Mouse (Mus musculus) liver, postnatal 0 days (tissue): Measurements from ENCODE around the gene Triap1. TPM values are rescaled to one million over a fixed set of nuclear protein-coding genes. Genes with fewer than 3 reads are reported as not detected.
A peak's percentile ranks its signal among the peaks of the same experiment; 100 is the strongest.

Source experiments
- ATAC-seq: fragments of 200-750 bp; cut with Nextera tagmentation; 2 replicates; pipeline ENCODE4 v1.8.0; 2017; ENCODE audit warnings: mild to moderate bottlenecking, moderate library complexity
- DNase-seq: peaks from one replicate; pipeline ENCODE4 v3.0.0-alpha.2; 2016
- H3K27ac ChIP-seq: fragments of 300-500 bp; sonication (generic); 2 replicates; pipeline ENCODE4 v1.5.1; 2014; ENCODE audit warnings: antibody characterized with exemption, moderate library complexity, mild to moderate bottlenecking, low read depth
- H3K27me3 ChIP-seq: fragments of 300-500 bp; sonication (generic); 2 replicates; pipeline ENCODE4 v1.6.1; 2014; ENCODE audit warnings: low read length, control low read depth, mixed read lengths; ENCODE audit not compliant: insufficient read depth
- H3K36me3 ChIP-seq: fragments of 300-500 bp; sonication (generic); replicated peaks from 2 replicates; pipeline ENCODE4 v1.6.1; 2014; ENCODE audit warnings: mild to moderate bottlenecking, control low read depth, low read length, moderate library complexity, mixed read lengths; ENCODE audit not compliant: insufficient read depth
- H3K4me1 ChIP-seq: fragments of 300-500 bp; sonication (generic); 2 replicates; pipeline ENCODE4 v1.6.1; 2014; ENCODE audit warnings: antibody characterized with exemption, mild to moderate bottlenecking, control low read depth; ENCODE audit not compliant: insufficient read depth
- H3K4me2 ChIP-seq: fragments of 300-500 bp; sonication (generic); 2 replicates; pipeline ENCODE4 v1.6.1; 2014; ENCODE audit warnings: low read depth, mild to moderate bottlenecking, low read length, moderate library complexity, mixed read lengths
- H3K4me3 ChIP-seq: fragments of 300-500 bp; sonication (generic); 2 replicates; pipeline ENCODE4 v1.5.1; 2014; ENCODE audit warnings: low read depth, low read length
- H3K9ac ChIP-seq: fragments of 300-500 bp; sonication (generic); replicated peaks from 2 replicates; pipeline ENCODE4 v1.6.1; 2014; ENCODE audit warnings: mild to moderate bottlenecking, moderate library complexity
- H3K9me3 ChIP-seq: fragments of 300-500 bp; sonication (generic); 2 replicates; pipeline ENCODE4 v1.6.1; 2016; ENCODE audit warnings: mild to moderate bottlenecking, control low read depth, low read length, mixed read lengths
- CTCF ChIP-seq: sonication (generic); IDR thresholded peaks from 2 replicates; pipeline ENCODE4 v1.5.1; 2016; ENCODE audit warnings: antibody characterized with exemption, low read depth
- EP300 ChIP-seq: IDR thresholded peaks from 2 replicates; pipeline ENCODE4 v1.6.1; 2016; ENCODE audit warnings: antibody characterized with exemption, low read depth, mild to moderate bottlenecking
- WGBS: fragments of 180-500 bp; shearing (Covaris S2); extraction: QIAGEN DNeasy Blood & Tissue Kit; methylation state at CpG from one replicate; pipeline ENCODE4 v1.1.7; 2014; ENCODE audit not compliant: insufficient replicate concordance; 5-methylcytosine and 5-hydroxymethylcytosine counted together
- polyA plus RNA-seq: library from polyadenylated mRNA; unstranded; fragments of >200 nt; fragmentation: Nextera tagmentation; extraction: Ambion mirVana; gene quantifications from 2 replicates; pipeline ENCODE4 v1.2.1, GENCODE M21; 2015

Triap1 gene
- polyA plus RNA-seq, 1 experiment from 2014 or later, result 24.2 TPM

- no peaks in the 10 kb centered on the region for H3K27me3 ChIP-seq
- 89% methylated on average over 9 of the region's 9 CpGs for WGBS
- H3K27ac ChIP-seq, result no peak overlapping the region
- peaks cover 16% of the 10 kb centered on the region for H3K4me1 ChIP-seq
- no peak for TF ChIP-seq CTCF
- no peak for TF ChIP-seq EP300
- peaks cover 49% of the 10 kb centered on the region for H3K36me3 ChIP-seq
- H3K4me2 ChIP-seq, result no peak overlapping the region
- H3K9me3 ChIP-seq, result no peaks in the 10 kb centered on the region
- ATAC-seq (no peak), DNase-seq (no peak)
- no peak overlapping the region for H3K4me3 ChIP-seq
- no peak overlapping the region for H3K9ac ChIP-seq
Observed at GRCm38 (mm10) chr5:115330955-115331354, 10.1 kb upstream of the Triap1 start.

GRCm38 (mm10) chr5:115333626-115334025, 7.4 kb upstream of the Triap1 start:
- Histone ChIP-seq H3K4me3 (no peak overlapping the region), H3K4me2 (peak overlapping the region; percentile 52), H3K9ac (no peak overlapping the region), H3K9me3 (no peaks in the 10 kb centered on the region), H3K36me3 (peaks cover 54% of the 10 kb centered on the region), H3K4me1 (peaks cover 11% of the 10 kb centered on the region), H3K27ac (peak overlapping the region; percentile 31), H3K27me3 (no peaks in the 10 kb centered on the region)
- WGBS, result 30% methylated on average over 3 of the region's 3 CpGs
- DNase-seq (no peak), ATAC-seq (peak; percentile 88)
- TF ChIP-seq EP300 (peak; percentile 85), CTCF (no peak)

GRCm38 (mm10) chr5:115340007-115340406, 1.0 kb upstream of the Triap1 start:
- Histone ChIP-seq H3K9ac (peak overlapping the region; percentile 93), H3K4me2 (peak overlapping the region; percentile 81), H3K4me1 (peaks cover 18% of the 10 kb centered on the region), H3K36me3 (peaks cover 42% of the 10 kb centered on the region), H3K9me3 (no peaks in the 10 kb centered on the region), H3K27me3 (no peaks in the 10 kb centered on the region), H3K4me3 (peak overlapping the region; percentile 95), H3K27ac (peak overlapping the region; percentile 89; the same call in 1 of the 2 replicates)
- WGBS, result 13% methylated on average over 7 of the region's 7 CpGs
- DNase-seq (no peak), ATAC-seq (no peak)
- TF ChIP-seq CTCF (no peak), EP300 (no peak)

GRCm38 (mm10) chr5:115341314-115342165, 515 bp downstream of the Triap1 start:
- Histone ChIP-seq H3K9me3 (no peaks in the 10 kb centered on the region), H3K27me3 (no peaks in the 10 kb centered on the region), H3K4me3 (peak overlapping the region; percentile 95), H3K4me2 (peak overlapping the region; percentile 81), H3K36me3 (peaks cover 38% of the 10 kb centered on the region), H3K4me1 (peaks cover 18% of the 10 kb centered on the region), H3K27ac (peak overlapping the region; percentile 89), H3K9ac (peak overlapping the region; percentile 93)
- no peak for DNase-seq
- TF ChIP-seq CTCF (no peak), EP300 (no peak)
- 7% methylated on average over 36 of the region's 36 CpGs for WGBS
- peak; percentile 46 for ATAC-seq

GRCm38 (mm10) chr5:115347564-115347963, 6.5 kb downstream of the Triap1 start:
- peak; percentile 49 for ATAC-seq
- Histone ChIP-seq H3K4me3 (peak overlapping the region; percentile 91), H3K27ac (peak overlapping the region; percentile 68; the same call in 1 of the 2 replicates), H3K9me3 (0 out of 2 replicates have a peak, but pooled peaks cover 2% of the 10 kb centered on the region), H3K9ac (peak overlapping the region; percentile 87), H3K27me3 (no peaks in the 10 kb centered on the region), H3K4me1 (peaks cover 16% of the 10 kb centered on the region), H3K4me2 (peak overlapping the region; percentile 89), H3K36me3 (peaks cover 35% of the 10 kb centered on the region)
- DNase-seq, result peak; percentile 90
- TF ChIP-seq EP300 (no peak), CTCF (peak; percentile 97)
- WGBS, result 0% methylated on average over 5 of the region's 5 CpGs

- Histone ChIP-seq H3K4me2 (peak within 1 kb of the TSS; percentile 89), H3K4me1 (peaks cover 16% of the 10 kb centered on the region), H3K9ac (peak within 1 kb of the TSS; percentile 87), H3K27me3 (no peaks in the 10 kb centered on the region), H3K4me3 (peak within 1 kb of the TSS; percentile 91), H3K9me3 (0 out of 2 replicates have a peak, but pooled peaks cover 2% of the 10 kb centered on the region), H3K27ac (peak within 1 kb of the TSS; percentile 76), H3K36me3 (peaks cover 23% of the 10 kb centered on the region)
- WGBS, result under 1% methylated on average over 61 of the region's 74 CpGs
- DNase-seq (peak; percentile 99), ATAC-seq (peak; percentile 93)
- TF ChIP-seq CTCF (peak; percentile 39), EP300 (no peak)
Observed at GRCm38 (mm10) chr5:115348546-115349224, 7.7 kb downstream of the Triap1 start, which contains the start of gene Cox6a1. TSS of gene Cox6a1 (minus strand) at chr5:115348981.
